Mouse (Mus musculus) myocyte (in vitro differentiated cells): ENCODE data around the gene Cilp2.

Experiments
- CEBPB ChIP-seq: IDR thresholded peaks from 2 replicates; pipeline ENCODE4 v1.6.1; 2011; ENCODE audit warnings: mild to moderate bottlenecking, moderate library complexity; ENCODE audit not compliant: poor library complexity, insufficient read depth, severe bottlenecking
- E2F4 ChIP-seq: IDR thresholded peaks from one replicate; pipeline ENCODE4 v1.6.1; 2011; ENCODE audit warnings: mild to moderate bottlenecking, control low read depth, moderate library complexity; ENCODE audit not compliant: insufficient read depth
- MAX ChIP-seq: IDR thresholded peaks from one replicate; pipeline ENCODE4 v1.6.1; 2011; ENCODE audit warnings: low read depth, mild to moderate bottlenecking, control low read depth
- MYOG ChIP-seq, 3 experiments: IDR thresholded peaks; one replicate each; pipeline ENCODE4 v1.6.1; 2011; ENCODE audit warnings: control low read depth in 2 of 3, low read depth in 2 of 3, mild to moderate bottlenecking in 2 of 3; ENCODE audit not compliant: insufficient read length in 2 of 3, control insufficient read depth in 1 of 3, insufficient read depth in 1 of 3
- POLR2A ChIP-seq: IDR thresholded peaks from one replicate; pipeline ENCODE4 v1.6.1; 2011; ENCODE audit warnings: low read depth, mild to moderate bottlenecking, control low read depth, moderate library complexity; ENCODE audit not compliant: insufficient read length
- USF1 ChIP-seq: IDR thresholded peaks from one replicate; pipeline ENCODE4 v1.6.1; 2011; ENCODE audit warnings: low read depth, mild to moderate bottlenecking, control low read depth, moderate library complexity

GRCm38 (mm10) chr8:69874654-69875053, 12.8 kb downstream of the Cilp2 start:
- no peak for TF ChIP-seq POLR2A
- TF ChIP-seq MAX, result no peak
- TF ChIP-seq CEBPB, result no peak
- no peak for TF ChIP-seq E2F4
- no peak for TF ChIP-seq USF1
- TF ChIP-seq MYOG (IDR thresholded peaks at IDR 0.05; ENCODE audit: control insufficient read depth in 1 of 3, insufficient read depth in 1 of 3, insufficient read length in 2 of 3, low read depth in 2 of 3), result peak; percentile 39 to 93 (median 77)
